Mouse (Mus musculus) erythroblast, adult 5-6 weeks (primary cell): Measurements from ENCODE around the gene Cyp8b1. TPM values are rescaled to one million over a fixed set of nuclear protein-coding genes. Genes with fewer than 3 reads are reported as not detected.

ENCODE experiments used
- ATAC-seq: replicated peaks from 2 replicates; pipeline ENCODE4 v1.8.0; 2016; ENCODE audit warnings: moderate number of reproducible peaks, mild to moderate bottlenecking, moderate TSS enrichment, inconsistent platforms; ENCODE audit not compliant: poor library complexity, low FRiP score, severe bottlenecking
- total RNA-seq, 2 experiments: library from RNA; stranded (forward) in 1 of 2; stranded (reverse) in 1 of 2; fragments of 150-400 nt in 1 of 2; fragments of 200-764, 138-1000 nt in 1 of 2; gene quantifications; 2 replicates each; pipeline versions ENCODE4 v1.2.3 to v1.2.4; 2015 to 2017; ENCODE audit warnings: low replicate concordance in 2 of 2

Cyp8b1 gene
- total RNA-seq, 2 experiments from 2014 or later: not detected

- ATAC-seq: no peak
Observed at GRCm38 (mm10) chr9:121923443-121923842, 7.3 kb upstream of the Cyp8b1 start.

DNA sequence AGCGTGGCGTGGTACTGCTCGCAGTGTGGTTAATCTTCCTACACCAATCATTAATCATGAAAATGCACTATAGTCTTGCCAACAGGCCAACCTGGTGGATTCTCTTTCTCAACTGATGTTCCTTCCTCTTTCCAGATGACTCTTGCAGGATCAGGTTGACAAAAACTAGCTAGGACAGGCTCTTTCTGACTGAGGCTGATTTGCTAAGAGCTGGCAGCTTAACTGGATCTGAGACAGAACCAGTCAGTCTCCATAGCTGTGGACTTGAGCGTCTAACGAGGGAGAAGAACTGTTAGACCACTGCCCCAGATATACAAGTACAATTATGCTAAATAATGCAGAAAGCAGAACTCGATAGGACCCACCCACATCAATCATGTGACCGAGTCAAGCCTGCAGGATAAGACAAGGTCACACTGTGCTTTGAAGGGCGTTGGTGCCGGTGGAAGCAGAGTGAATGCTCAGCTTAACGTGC, 3.0 kb upstream of the Cyp8b1 start:
- no peak for ATAC-seq

GRCm38 (mm10) chr9:121915056-121915455, 1.0 kb downstream of the Cyp8b1 start:
- ATAC-seq: no peak

DNA sequence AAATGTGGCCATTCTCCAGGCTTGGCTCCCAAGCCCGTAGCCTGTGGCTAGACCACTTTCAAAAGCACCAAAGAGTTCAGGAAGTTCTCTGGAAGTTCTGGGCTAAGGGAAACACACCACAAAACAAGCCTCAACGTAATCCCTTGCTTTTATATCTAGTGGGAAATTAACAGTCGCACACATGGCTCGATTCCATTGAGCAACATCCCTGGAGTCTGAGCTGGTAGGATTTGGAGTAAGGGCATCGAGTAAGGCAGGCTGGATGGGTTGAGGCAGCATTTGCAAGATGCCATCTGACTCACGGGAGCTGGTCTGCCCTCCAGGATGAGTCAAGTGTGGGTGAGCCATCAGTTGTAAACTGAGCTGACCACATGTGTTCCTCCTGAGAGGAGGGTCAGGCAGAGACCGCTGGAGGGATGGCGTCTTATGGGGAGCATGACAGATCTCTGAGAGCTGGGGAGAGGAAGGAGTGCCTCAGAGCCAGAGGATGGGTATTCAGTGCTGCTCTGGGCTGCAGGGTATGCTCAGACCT, 1.8 kb downstream of the Cyp8b1 start:
- ATAC-seq: no peak

DNA sequence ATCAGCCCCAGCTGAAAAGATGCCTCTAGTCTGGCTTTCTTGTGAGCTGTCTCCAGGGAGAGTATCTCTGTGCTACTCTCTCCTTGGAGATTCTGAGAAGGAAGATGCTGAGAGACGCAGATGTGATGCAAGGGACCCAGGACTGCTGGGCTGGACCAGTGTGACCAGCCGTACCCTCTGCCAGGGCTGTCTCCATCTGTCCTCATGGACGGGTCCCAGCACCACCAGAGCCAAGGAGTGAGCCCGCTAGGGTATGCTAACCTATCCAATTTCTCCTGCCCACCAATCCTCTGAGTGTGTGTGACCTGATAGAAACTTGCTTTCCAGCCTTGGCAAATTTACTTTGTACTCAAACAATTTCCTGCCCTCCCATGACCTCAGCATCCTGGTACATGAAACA, 3.3 kb downstream of the Cyp8b1 start:
- ATAC-seq: no peak

DNA sequence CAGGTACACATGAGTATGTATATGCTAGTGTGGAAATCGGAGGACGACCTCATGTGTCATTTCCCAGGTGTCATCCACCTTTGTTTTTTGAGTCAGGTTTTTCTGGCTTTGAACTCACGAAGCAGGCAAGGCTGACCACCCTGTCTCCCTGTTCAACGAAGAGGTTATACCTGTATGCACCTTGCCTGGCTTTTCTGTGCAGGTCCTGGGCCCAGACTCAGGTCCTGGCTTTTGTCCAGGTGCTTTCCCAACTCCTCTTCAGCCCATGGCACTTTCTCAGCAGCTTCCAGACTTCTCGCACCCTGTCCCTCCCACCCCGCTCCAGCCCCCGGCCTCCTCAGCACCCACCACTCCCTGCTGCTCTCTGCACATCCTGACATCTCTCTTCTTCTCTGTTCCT, 4.9 kb downstream of the Cyp8b1 start:
- no peak for ATAC-seq

GRCm38 (mm10) chr9:121909635-121910034, 6.5 kb downstream of the Cyp8b1 start:
- no peak for ATAC-seq

DNA sequence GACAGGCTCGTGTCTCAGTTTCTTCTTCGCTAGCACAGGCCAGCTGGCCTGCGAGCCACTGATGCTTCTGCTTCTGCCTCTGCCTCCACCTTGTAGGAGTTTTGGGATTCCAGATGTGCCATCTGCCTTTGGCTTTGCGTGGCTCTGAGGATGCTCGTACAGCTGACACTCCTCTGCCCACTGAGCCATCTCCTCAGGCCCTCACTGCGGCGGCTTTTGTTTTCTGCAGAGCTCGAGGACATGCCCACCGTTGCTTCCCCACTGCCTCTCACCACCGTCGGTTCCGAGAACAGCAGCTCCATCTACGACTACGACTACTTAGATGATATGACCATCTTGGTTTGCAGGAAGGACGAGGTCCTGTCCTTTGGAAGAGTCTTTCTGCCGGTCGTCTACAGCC, 7.8 kb downstream of the Cyp8b1 start:
- ATAC-seq: no peak

DNA sequence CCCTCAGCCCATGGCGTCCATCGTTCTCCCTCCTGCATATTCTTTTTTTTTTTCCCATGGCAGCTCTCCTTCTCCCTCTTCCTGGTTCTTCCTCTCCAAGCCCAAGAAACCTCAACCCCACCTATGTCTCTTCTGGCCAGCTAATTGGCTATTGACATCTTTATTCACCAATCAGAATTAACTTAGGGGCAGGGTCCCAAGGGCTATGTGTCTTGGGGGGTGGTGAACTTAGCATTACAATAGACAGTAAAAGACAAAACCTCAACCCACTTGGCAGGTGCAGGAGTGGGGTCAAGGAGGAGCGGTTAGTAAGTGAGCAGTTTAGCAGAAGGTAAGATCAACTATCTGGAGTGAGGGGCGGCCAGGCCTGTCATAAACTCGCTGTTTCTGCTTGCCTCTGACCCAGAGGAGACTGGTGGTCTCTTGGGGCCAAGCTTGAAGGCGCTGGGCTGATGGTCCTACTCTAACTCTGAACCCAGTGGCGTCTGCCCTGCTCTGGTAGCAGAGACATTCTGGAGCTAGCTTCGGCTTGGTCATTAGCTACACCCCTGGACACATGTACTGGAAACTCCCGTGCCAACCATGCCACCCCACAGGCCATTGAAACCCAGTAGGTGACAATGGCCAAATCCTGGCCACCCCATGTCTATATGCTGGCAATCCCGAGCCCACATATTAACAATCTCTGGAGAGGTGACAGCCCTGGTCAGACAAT, 8.6 kb downstream of the Cyp8b1 start:
- no peak for ATAC-seq

- ATAC-seq: no peak
Observed at GRCm38 (mm10) chr9:121906456-121906855, 9.6 kb downstream of the Cyp8b1 start.

- no peak for ATAC-seq
Observed at GRCm38 (mm10) chr9:121905556-121906185, 10.4 kb downstream of the Cyp8b1 start.

DNA sequence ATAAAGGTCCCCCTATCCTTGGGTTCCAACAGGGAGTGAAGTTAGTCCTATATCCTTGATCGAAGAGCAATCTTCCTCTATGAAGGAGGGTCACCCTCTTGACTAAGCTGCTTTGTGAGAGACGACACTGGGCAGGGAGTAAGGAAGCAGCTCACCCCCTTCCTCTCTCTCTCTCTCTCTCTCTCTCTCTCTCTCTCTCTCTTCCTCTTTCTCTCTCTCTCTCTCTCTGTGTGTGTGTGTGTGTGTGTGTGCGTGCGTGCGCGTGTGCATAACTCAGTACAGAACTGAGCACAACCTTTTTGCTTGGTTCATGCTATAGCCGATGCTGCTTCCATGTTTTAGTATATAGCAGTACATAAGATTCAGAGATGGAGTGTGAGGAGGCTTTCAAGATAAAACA, 11.2 kb downstream of the Cyp8b1 start:
- ATAC-seq: no peak

GRCm38 (mm10) chr9:121904319-121904718, 11.8 kb downstream of the Cyp8b1 start:
- no peak for ATAC-seq

- no peak for ATAC-seq
Observed at GRCm38 (mm10) chr9:121903476-121904305, 12.4 kb downstream of the Cyp8b1 start.

DNA sequence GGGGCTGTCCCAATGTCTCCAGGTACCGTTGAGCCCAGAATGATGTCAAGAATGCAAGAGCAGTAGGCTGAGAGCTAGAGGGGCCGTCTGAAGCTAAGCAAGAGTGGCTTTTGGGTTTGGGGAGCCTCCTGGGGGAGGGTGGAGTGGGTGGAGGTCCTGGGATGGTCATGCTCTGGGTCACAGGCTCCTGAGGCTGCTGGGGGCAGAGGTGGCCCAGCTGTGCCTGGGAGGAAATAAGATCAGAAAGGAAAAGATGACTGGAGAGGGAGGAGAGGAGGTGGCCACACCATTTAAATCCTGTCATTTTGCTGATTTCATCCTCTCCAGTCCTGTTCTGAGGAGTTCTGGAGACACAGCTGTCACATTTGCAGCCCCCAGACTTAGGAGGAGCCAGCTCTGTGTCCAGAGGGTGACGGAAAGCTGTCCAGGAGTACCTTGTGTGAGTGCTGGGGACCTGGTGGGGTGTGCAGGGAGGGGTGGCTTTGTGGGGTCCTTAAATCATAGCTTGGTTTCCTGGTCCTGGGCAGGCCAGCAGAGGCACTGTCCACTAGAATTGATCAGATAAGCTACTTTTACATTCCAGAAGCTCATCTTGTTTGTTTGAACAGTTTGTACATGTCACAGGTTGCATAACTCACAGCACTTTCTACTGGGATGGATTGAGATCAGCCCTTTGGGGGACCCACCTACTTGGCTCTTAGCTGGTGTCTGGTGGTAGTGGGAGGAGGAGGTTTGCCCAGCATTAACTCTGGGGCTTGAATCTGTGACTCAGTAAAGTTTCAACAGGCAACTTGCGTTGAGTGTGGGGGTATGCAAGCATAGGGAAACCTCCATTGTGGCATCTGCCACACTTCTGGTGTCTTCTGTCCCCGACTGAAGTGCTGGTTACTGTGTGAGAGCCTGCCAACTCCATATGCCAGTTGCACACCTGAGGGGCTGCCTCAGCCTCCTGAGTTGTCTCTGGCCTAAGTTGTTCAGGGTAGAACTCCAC, 14.1 kb downstream of the Cyp8b1 start:
- ATAC-seq: no peak

GRCm38 (mm10) chr9:121900282-121900855, 15.7 kb downstream of the Cyp8b1 start:
- ATAC-seq: no peak

DNA sequence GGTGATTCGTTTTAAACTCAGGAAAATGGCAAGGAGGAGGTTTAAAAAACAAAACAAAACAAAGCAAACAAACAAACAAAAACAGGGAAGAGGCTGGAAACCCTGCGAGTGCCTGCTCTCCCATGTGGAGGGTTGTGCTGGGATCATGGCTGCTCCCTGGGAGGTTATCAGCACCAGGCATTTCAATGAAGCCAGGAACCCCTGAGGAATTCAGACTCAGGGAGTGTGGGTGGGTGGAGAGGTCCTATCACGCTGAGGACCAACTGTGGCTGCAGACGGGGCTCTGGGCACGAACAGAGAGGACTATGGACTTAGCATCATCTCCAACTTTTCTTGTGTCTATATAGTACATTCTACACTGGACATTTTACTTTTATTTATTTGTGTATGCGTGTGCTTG, 16.8 kb downstream of the Cyp8b1 start:
- no peak for ATAC-seq

GRCm38 (mm10) chr9:121898245-121898644, 17.9 kb downstream of the Cyp8b1 start, which contains the start of gene Ackr2:
Ackr2 (plus strand) TSS chr9:121898355.
- ATAC-seq: no peak

- no peak for ATAC-seq
Observed at GRCm38 (mm10) chr9:121896820-121897219, 19.3 kb downstream of the Cyp8b1 start.
